Mouse (Mus musculus): ENCODE measurements around the gene Ogfod1. TPM values are rescaled to one million over a fixed set of nuclear protein-coding genes. Genes with fewer than 3 reads are reported as not detected.

The Ogfod1 gene
- polyA plus RNA-seq, 1 experiment from 2014 or later, result 16.2 TPM

GRCm38 (mm10) chr8:94113972-94114371, 77.0 kb downstream of the Ogfod1 start:
- H3K4me1 ChIP-seq, result peaks cover 8% of the 10 kb centered on the region
- no peak overlapping the region for H3K4me2 ChIP-seq
- no peak overlapping the region for H3K9ac ChIP-seq (replicated peaks)
- no peaks in the 10 kb centered on the region for H3K27me3 ChIP-seq (replicated peaks)
- no peak overlapping the region for H3K4me3 ChIP-seq (replicated peaks)
- H3K27ac ChIP-seq (replicated peaks), result no peak overlapping the region
- no peak for ATAC-seq (ENCODE audit: low FRiP score)
- H3K9me3 ChIP-seq (replicated peaks), result no peaks in the 10 kb centered on the region
- 87% methylated on average over 2 of the region's 2 CpGs for WGBS
- no peaks in the 10 kb centered on the region for H3K36me3 ChIP-seq

Other genes starting within 250 kb of the Ogfod1 start
- 203 and 251 TPM in 2 replicates for gene Gnao1, start 227.2 kb upstream of the Ogfod1 start, polyA plus RNA-seq (2015; fragmentation: Nextera tagmentation; extraction: Ambion mirVana)
- gene Amfr, start 24.4 kb upstream of the Ogfod1 start, polyA plus RNA-seq (2015; fragmentation: Nextera tagmentation; extraction: Ambion mirVana), result 70.4 and 80.1 TPM in 2 replicates
- 80.8 and 82.5 TPM in 2 replicates for gene Nudt21, start 167 bp upstream of the Ogfod1 start, polyA plus RNA-seq (2015; fragmentation: Nextera tagmentation; extraction: Ambion mirVana)
- 19.6 and 19.9 TPM in 2 replicates for gene Bbs2, start 61.7 kb downstream of the Ogfod1 start, polyA plus RNA-seq (2015; fragmentation: Nextera tagmentation; extraction: Ambion mirVana)
- gene Mt4, start 100.0 kb downstream of the Ogfod1 start, polyA plus RNA-seq (2015; fragmentation: Nextera tagmentation; extraction: Ambion mirVana), result not detected in 2 replicates
- gene Mt3, start 115.4 kb downstream of the Ogfod1 start, polyA plus RNA-seq (2015; fragmentation: Nextera tagmentation; extraction: Ambion mirVana), result 244 and 279 TPM in 2 replicates
- 32.8 and 40.2 TPM in 2 replicates for gene Mt2, start 135.5 kb downstream of the Ogfod1 start, polyA plus RNA-seq (2015; fragmentation: Nextera tagmentation; extraction: Ambion mirVana)
- 119 and 160 TPM in 2 replicates for gene Mt1, start 141.9 kb downstream of the Ogfod1 start, polyA plus RNA-seq (2015; fragmentation: Nextera tagmentation; extraction: Ambion mirVana)
- 51.5 and 57.4 TPM in 2 replicates for gene Nup93, start 177.4 kb downstream of the Ogfod1 start, polyA plus RNA-seq (2015; fragmentation: Nextera tagmentation; extraction: Ambion mirVana)